Mouse (Mus musculus): Measurements from ENCODE around the gene Gm20388.

GRCm38 (mm10) chr8:122331134-122331523, 2420.5 kb downstream of the Gm20388 start:
- no peak for TF ChIP-seq CTCF (IDR thresholded peaks at IDR 0.05; ENCODE audit: borderline replicate concordance, insufficient read depth, low read depth, low read length)
- no peak for TF ChIP-seq POLR2A (IDR thresholded peaks at IDR 0.05; ENCODE audit: borderline replicate concordance, insufficient read depth, low read length)
